Mouse (Mus musculus): ENCODE data around the gene Hdac9.
"Not testable (repeated sequence)": the region's sequence is repeated elsewhere in the genome, so short reads cannot be mapped to it uniquely, and the experiment has no call there.

Hdac9 gene

GRCm38 (mm10) chr12:34487666-34488065, 429.2 kb downstream of the Hdac9 start:
- DNase-seq (ENCODE audit: low spot score) = no peak

- DNase-seq (ENCODE audit: low spot score) = no peak
Observed at GRCm38 (mm10) chr12:34487021-34487420, 429.9 kb downstream of the Hdac9 start.

GRCm38 (mm10) chr12:34486016-34486415, 430.9 kb downstream of the Hdac9 start:
- DNase-seq (ENCODE audit: low spot score) = no peak

GRCm38 (mm10) chr12:34481702-34482101, 435.2 kb downstream of the Hdac9 start:
- DNase-seq (ENCODE audit: low spot score) = no peak

GRCm38 (mm10) chr12:34472949-34473651, 443.8 kb downstream of the Hdac9 start:
- DNase-seq (ENCODE audit: low spot score) = no peak

GRCm38 (mm10) chr12:34472542-34472941, 444.4 kb downstream of the Hdac9 start:
- no peak for DNase-seq (ENCODE audit: low spot score)

- no peak for DNase-seq (ENCODE audit: low spot score)
Observed at GRCm38 (mm10) chr12:34461728-34462127, 455.2 kb downstream of the Hdac9 start.

GRCm38 (mm10) chr12:34452643-34453042, 464.3 kb downstream of the Hdac9 start:
- no peak for DNase-seq (ENCODE audit: low spot score)

GRCm38 (mm10) chr12:34451198-34451597, 465.7 kb downstream of the Hdac9 start:
- DNase-seq (ENCODE audit: low spot score) = no peak

- DNase-seq (ENCODE audit: low spot score) = not testable (repeated sequence)
Observed at GRCm38 (mm10) chr12:34444724-34445123, 472.2 kb downstream of the Hdac9 start.

- DNase-seq (ENCODE audit: low spot score) = no peak
Observed at GRCm38 (mm10) chr12:34440930-34441329, 476.0 kb downstream of the Hdac9 start.

- no peak for DNase-seq (ENCODE audit: low spot score)
Observed at GRCm38 (mm10) chr12:34432919-34433318, 484.0 kb downstream of the Hdac9 start.

- DNase-seq (ENCODE audit: low spot score) = peak; percentile 16
Observed at GRCm38 (mm10) chr12:34432461-34432860, 484.4 kb downstream of the Hdac9 start.

GRCm38 (mm10) chr12:34431832-34432231, 485.1 kb downstream of the Hdac9 start:
- DNase-seq (ENCODE audit: low spot score) = no peak

GRCm38 (mm10) chr12:34425468-34425867, 491.4 kb downstream of the Hdac9 start:
- DNase-seq (ENCODE audit: low spot score) = no peak

- no peak for DNase-seq (ENCODE audit: low spot score)
Observed at GRCm38 (mm10) chr12:34408139-34408538, 508.8 kb downstream of the Hdac9 start.

GRCm38 (mm10) chr12:34407143-34407542, 509.8 kb downstream of the Hdac9 start:
- no peak for DNase-seq (ENCODE audit: low spot score)

- no peak for DNase-seq (ENCODE audit: low spot score)
Observed at GRCm38 (mm10) chr12:34402065-34402464, 514.8 kb downstream of the Hdac9 start.

GRCm38 (mm10) chr12:34398611-34399010, 518.3 kb downstream of the Hdac9 start:
- no peak for DNase-seq (ENCODE audit: low spot score)

- no peak for DNase-seq (ENCODE audit: low spot score)
Observed at GRCm38 (mm10) chr12:34394342-34394741, 522.6 kb downstream of the Hdac9 start.

GRCm38 (mm10) chr12:34379681-34380080, 537.2 kb downstream of the Hdac9 start:
- DNase-seq (ENCODE audit: low spot score) = no peak

- DNase-seq (ENCODE audit: low spot score) = no peak
Observed at GRCm38 (mm10) chr12:34378637-34379036, 538.3 kb downstream of the Hdac9 start.

GRCm38 (mm10) chr12:34351906-34352305, 565.0 kb downstream of the Hdac9 start:
- DNase-seq (ENCODE audit: low spot score) = peak; percentile 46

GRCm38 (mm10) chr12:34347529-34347928, 569.4 kb downstream of the Hdac9 start:
- DNase-seq (ENCODE audit: low spot score) = no peak

Measured in yolk sac, embryonic 10.5 days (tissue).